Mouse (Mus musculus) heart, postnatal 14 days (tissue): ENCODE results near the gene Unc119b. TPM values are rescaled to one million over a fixed set of nuclear protein-coding genes. Genes with fewer than 3 reads are reported as not detected.
A peak's percentile ranks its signal among the peaks of the same experiment; 100 is the strongest.
"Not testable (repeated sequence)": the region's sequence is repeated elsewhere in the genome, so short reads cannot be mapped to it uniquely, and the experiment has no call there.

ENCODE experiments used
- DNase-seq, 2 experiments: peaks; one replicate each; pipeline ENCODE4 v3.0.0; 2021 to 2022
- intact Hi-C: fragments of 180-260 bp; cut with DNase I; formaldehyde crosslinking; loops from one replicate; pipeline ENCODE4 v1.15.1; 2025
- long read RNA-seq, 2 experiments: library from polyadenylated mRNA; stranded (forward); transcript quantifications; one replicate each; pipeline ENCODE4 v2.0.0; 2021
- total RNA-seq, 2 experiments: library from RNA; stranded (reverse); gene quantifications; 2 replicates each; pipeline ENCODE4 v1.2.3; 2021

The Unc119b gene
- 10 to 100 TPM; 24.7 to 25.8 TPM for total RNA-seq
- long read RNA-seq, experiment 1, transcript Unc119b-201 (5 exons, 3,659 nt): major isoform, 50 of 61 reads
- long read RNA-seq, experiment 1, partial matches to known transcripts: 1 of 61 reads
- long read RNA-seq, experiment 1, other reads (novel, unspliced or antisense): 9 of 61 reads
- long read RNA-seq, experiment 2, transcript Unc119b-201 (5 exons, 3,659 nt): major isoform, 41 of 45 reads
- long read RNA-seq, experiment 2, partial matches to known transcripts: 0 of 45 reads
- long read RNA-seq, experiment 2, other reads (novel, unspliced or antisense): 4 of 45 reads

- peak; percentile 93 for DNase-seq
- intact Hi-C loops: loop anchor here (2.0 kb wide), 1 partner anchor 20 kb away; no protein-coding TSS in a partner anchor
Measured at GRCm38 (mm10) chr5:115134234-115135165, at the start of gene Unc119b. TSS of gene Unc119b (minus strand) at chr5:115134975.

DNA sequence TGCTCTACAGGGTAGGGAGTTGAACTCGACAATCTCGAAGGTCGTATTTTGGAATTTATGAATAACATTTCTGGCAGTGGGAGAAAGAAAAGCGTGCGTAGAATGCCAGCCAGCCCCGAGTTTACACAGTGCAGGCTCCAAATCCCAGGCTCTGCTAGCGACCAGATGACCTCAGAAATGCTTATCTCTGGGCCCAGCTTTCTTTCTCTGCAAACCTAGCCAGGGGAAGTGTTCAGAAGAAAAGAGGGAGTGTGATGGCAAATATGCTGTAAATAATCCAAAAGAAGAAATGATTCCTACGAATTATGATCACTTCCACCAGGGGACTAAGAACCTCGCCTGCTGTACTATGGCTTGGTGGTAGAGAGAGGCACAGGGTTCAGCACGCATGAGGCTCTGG is 48.7 kb upstream of the Unc119b start:
- no peak for DNase-seq
- intact Hi-C loops: no loop called here

GRCm38 (mm10) chr5:115182925-115183324 is 48.1 kb upstream of the Unc119b start:
- DNase-seq: no peak
- intact Hi-C loops: no loop called here

- DNase-seq: peak in 1 of 2 experiments; percentile 49
- intact Hi-C loops: no loop called here
Measured at GRCm38 (mm10) chr5:115181248-115181940, 46.6 kb upstream of the Unc119b start.

DNA sequence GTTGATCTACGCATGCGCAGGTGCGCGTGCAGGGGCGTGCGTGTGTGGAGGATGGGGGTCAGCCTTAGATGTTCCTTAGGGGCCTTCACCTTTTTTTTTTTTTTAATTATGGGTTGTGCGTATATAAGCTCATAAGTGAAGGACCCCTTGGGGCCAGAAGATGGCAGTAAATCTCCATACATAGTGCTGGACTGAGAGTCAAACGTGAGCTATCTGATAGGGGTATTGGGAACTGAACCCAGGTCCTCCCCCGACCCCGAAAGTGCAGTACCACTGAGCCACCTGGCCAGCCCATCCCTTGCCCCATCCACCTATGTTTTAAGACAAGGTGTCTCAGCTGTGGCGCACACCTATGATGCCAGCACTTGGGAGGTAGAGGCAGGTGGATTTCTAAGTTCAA is 44.8 kb upstream of the Unc119b start:
- intact Hi-C loops: no loop called here
- DNase-seq: no peak

- intact Hi-C loops: no loop called here
- no peak for DNase-seq
Measured at GRCm38 (mm10) chr5:115177866-115178265, 43.1 kb upstream of the Unc119b start.

DNA sequence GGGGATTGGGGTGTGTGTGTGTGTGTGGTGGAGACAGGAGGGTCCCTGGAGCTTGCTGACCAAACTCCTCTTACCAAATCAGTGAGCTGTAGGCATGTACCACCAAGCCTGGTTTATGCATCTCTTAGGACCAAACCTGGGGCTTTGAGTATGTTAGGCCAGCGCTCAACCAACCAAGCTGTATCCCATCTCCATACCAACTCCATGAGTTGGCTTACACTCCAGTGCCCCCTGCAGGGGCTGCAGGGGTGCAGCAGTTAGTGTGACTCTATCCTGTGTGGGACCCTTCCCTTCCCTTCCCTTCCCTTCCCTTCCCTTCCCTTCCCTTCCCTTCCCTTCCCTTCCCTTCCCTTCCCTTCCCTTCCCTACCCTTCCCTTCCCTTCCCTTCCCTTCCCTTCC is 39.8 kb upstream of the Unc119b start:
- no peak for DNase-seq
- intact Hi-C loops: no loop called here

DNA sequence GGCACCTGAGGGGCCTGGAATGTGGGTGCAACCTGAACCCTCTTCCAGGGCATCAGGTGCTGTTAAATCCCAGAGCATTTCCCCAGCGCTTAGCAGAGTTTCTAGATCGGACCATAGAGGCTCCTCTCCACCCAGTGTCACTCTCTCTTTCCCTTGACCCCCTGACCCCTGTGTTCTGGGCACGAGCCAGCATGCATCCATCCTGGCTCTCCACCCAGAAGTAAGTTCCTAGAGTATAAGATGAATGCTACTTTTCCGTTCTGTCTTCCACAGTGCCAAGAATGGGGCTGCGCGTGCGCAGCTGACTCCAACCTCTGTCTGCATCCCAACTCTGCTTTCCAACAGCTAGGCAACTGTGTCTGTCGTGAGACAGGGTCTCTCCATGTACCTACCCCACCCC is 35.4 kb upstream of the Unc119b start:
- intact Hi-C loops: no loop called here

GRCm38 (mm10) chr5:115168641-115169415 is 34.1 kb upstream of the Unc119b start:
- intact Hi-C loops: no loop called here

More for the DNA sequence above, 35.4 kb upstream of the Unc119b start:
- DNase-seq: no peak

DNA sequence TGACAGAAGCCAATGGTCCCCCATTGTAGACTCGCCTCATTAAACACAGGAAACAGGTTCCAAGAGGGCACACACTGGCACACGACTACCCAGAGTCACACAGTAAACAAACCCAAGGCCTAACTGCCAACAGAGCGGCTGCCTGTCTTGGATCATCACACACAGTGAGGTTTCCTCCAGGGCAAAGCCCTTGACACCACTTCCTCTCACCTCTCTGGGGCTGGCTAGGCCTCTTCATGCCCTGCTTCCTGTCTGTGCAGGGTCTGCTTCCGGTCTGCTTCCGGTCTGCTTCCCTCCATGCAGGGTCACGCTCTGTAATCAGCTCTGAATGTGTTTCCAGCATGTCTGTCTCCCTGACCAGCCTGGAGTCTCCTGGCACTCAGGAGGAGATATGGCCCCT is 32.6 kb upstream of the Unc119b start:
- intact Hi-C loops: no loop called here
- no peak for DNase-seq

More at GRCm38 (mm10) chr5:115168641-115169415, 34.1 kb upstream of the Unc119b start:
- no peak for DNase-seq

- intact Hi-C loops: no loop called here
- no peak for DNase-seq
Measured at GRCm38 (mm10) chr5:115166815-115167194, 32.0 kb upstream of the Unc119b start.

GRCm38 (mm10) chr5:115165895-115166814 is 31.4 kb upstream of the Unc119b start:
- peak in 1 of 2 experiments; percentile 57 for DNase-seq
- intact Hi-C loops: no loop called here

DNA sequence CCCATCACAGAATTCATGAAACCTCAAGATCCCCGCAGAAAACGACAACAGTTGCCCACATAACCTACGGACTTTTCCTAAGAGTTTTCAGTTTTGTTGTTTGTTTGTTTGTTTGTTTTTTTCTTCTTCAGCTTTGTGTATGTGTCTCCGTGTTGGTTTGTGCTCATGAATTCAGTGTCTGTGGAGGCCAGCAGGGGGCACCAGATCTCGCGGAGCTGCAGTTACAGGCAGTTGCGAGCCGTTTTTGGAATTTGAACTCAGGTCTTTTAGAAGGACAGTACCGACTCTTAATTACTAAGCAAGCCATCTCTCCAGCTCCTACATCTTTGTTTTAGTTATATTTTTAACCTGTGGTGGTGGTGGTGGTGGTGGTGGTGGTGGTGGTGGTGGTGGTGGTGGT is 30.6 kb upstream of the Unc119b start:
- DNase-seq: no peak
- intact Hi-C loops: no loop called here

GRCm38 (mm10) chr5:115164446-115164845 is 29.7 kb upstream of the Unc119b start:
- intact Hi-C loops, DNase-seq: not testable (repeated sequence)

GRCm38 (mm10) chr5:115163563-115163962 is 28.8 kb upstream of the Unc119b start:
- peak; percentile 65 to 75 for DNase-seq
- intact Hi-C loops: loop anchor here (1.0 kb wide), 1 partner anchor 38 kb away; no protein-coding TSS in a partner anchor

DNA sequence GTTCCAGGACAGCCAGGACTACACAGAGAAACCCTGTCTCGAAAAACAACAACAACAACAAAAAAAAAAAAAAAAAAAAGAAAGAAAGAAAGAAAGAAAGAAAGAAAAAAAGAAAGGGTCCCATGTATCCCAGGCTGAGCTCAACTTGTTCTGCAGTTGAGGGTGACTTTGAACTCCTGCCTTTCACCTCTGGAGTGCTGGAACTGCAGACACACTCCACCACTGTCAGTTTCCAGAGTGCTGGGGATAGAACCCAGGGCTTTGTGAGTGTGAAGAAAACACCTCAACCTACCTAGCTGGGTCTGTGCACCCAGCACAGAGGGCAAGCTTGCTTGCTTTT is 27.1 kb upstream of the Unc119b start:
- intact Hi-C loops: loop anchor here (2.0 kb wide), 1 partner anchor 75 kb away; no protein-coding TSS in a partner anchor
- DNase-seq: not testable (repeated sequence)

DNA sequence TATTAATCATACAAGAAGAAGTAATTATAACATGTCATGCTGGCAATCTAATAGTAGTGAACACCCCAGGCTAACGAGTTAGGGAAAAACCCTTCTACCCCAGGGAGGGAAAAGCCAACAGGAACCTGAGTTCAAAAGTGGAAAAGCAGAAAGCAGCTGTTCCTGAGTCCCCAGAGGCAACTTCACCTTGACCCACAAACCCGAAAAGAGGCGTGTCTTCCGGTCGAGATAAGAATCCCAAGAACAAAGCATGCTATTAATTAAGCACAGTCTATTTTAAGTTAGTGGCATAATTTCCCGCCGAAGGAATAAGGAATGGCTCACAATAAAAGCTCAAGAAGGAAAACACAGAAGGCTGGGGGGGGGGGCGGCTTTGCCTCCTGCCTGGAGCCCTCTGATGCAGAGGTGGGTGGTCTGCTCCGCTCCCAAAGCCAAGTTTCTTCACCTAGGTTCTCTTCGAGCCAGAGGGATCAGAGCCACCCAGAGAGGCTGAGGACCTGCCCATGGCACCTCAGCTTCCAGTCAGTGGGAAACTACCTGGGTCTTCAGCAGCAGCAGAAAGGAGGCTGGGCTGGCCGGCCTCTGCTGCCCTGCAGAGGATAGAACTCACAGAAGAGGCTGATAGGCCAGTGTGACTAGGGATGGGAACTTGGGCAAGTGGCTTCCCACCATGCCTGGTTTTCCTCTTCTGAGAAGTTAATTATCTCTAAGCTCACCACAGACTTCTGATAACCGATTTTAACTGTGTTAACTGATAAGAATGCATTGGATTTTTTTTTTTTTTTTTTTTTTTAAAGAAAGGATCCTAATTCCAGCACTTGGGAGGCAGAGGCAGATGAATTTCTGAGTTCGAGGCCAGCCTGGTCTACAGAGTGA is 26.5 kb upstream of the Unc119b start:
- DNase-seq: no peak
- intact Hi-C loops: loop anchor here (2.0 kb wide), 1 partner anchor 75 kb away; no protein-coding TSS in a partner anchor

- DNase-seq: no peak
- intact Hi-C loops: loop anchor here (2.0 kb wide), 1 partner anchor 76 kb away; no protein-coding TSS in a partner anchor
Measured at GRCm38 (mm10) chr5:115160655-115161054, 25.9 kb upstream of the Unc119b start.
